11 mouse cellular contexts compared by ENCODE assay signal in the genomic region with DNA sequence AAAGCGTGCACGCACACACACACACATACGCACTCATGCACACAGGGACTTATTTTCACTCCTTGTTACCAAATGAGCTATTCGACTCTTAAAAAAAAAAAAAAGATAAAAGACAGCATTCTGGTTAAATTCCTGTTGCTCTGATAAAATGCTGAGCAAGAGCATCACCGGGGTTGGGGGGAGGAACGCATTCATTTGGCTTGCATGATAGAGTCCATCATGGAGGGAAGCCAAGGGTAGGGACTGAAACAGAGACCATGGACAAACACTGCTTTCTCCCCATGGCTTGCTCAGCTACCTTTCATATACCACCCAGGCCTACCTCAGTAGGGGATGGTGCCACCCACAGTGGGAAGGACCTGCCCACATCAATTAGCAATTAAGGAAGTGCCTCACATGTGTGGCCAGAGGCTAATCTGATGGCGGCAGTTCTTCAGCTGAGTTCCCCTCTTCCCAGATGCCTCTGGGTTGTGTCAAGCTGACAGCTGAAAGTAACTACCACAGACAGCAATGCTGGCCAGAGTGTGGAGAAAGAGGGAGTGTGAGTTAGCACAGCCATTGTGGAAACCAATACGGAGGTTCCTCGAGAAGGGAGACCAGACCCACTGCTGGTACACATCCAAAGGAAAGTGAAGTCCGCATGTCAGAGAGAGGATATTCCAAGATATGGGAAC.
DNase-seq lines count a peak whose midpoint lies in the region; ATAC-seq lines count a peak whose summit lies in the region.
"Had no signal": no experiment of that assay in that cellular context is flagged by ENCODE, and none has a peak within 500 bp of the region (broad histone marks: within the 10 kb centered on the region; RNA-seq: fewer than 3 reads in every experiment).

No protein-coding gene starts in this region.

- no peak for DNase-seq in limb, embryonic 11.5 days (ENCODE audit: low spot score)
- no peak for DNase-seq in limb, embryonic 10.5 days (ENCODE audit: low spot score)
- DNase-seq in heart, adult 8-10 months (ENCODE audit: low spot score) = peak; percentile 52
- DNase-seq in gastrocnemius, adult 18-20 months (ENCODE audit: low spot score) = no peak
- DNase-seq in urinary bladder, postnatal 25 days (ENCODE audit: low spot score) = no peak
- DNase-seq: cerebellum, adult 18-20 months; right cerebral cortex, postnatal 25 days had no signal

- 77% methylated on average over 10 of the region's 10 CpGs for WGBS in limb, embryonic 11.5 days
- 73% methylated on average over 10 of the region's 10 CpGs for WGBS in limb, embryonic 10.5 days
- 61% methylated on average over 10 of the region's 10 CpGs for WGBS in stomach, embryonic 16.5 days

- peak; percentile 23; the same call in 1 of the 2 replicates for ATAC-seq in limb, embryonic 11.5 days (ENCODE audit: insufficient number of reproducible peaks, low FRiP score, low TSS enrichment, low read depth)
- ATAC-seq in hematopoietic stem cell, adult 5-6 weeks (replicated peaks in 1 of 2; ENCODE audit: insufficient read depth in 1 of 2, low FRiP score in 2 of 2, low TSS enrichment in 1 of 2, low read depth in 1 of 2, poor library complexity in 2 of 2, severe bottlenecking in 2 of 2) = peak; percentile 39 to 59; a peak in 2 of 4 replicates
- ATAC-seq in stomach, embryonic 16.5 days (ENCODE audit: insufficient read depth, low FRiP score) = peak; percentile 86

- H3K27ac ChIP-seq in limb, embryonic 11.5 days (replicated peaks; ENCODE audit: low read depth, low read length) = no peak overlapping the region
- H3K27ac ChIP-seq in limb, embryonic 10.5 days = no peak overlapping the region
- peak overlapping the region; percentile 81 for H3K27ac ChIP-seq in stomach, embryonic 16.5 days (ENCODE audit: low read length)
- H3K27ac ChIP-seq: hindbrain, embryonic 15.5 days had no signal

- H3K4me2 ChIP-seq in limb, embryonic 11.5 days (ENCODE audit: low read depth, severe bottlenecking) = no peak overlapping the region
- no peak overlapping the region for H3K4me2 ChIP-seq in stomach, embryonic 16.5 days (ENCODE audit: low read depth, low read length)
- H3K4me2 ChIP-seq: hindbrain, embryonic 15.5 days; neural tube, embryonic 13.5 days had no signal

- H3K27me3 ChIP-seq in limb, embryonic 11.5 days (ENCODE audit: control insufficient read depth, insufficient read depth, low read length) = no peaks in the 10 kb centered on the region
- no peaks in the 10 kb centered on the region for H3K27me3 ChIP-seq in limb, embryonic 10.5 days (ENCODE audit: low read depth, poor library complexity, severe bottlenecking)
- H3K27me3 ChIP-seq in stomach, embryonic 16.5 days (ENCODE audit: control insufficient read depth, insufficient read depth, low read length) = no peaks in the 10 kb centered on the region
- H3K27me3 ChIP-seq: hindbrain, embryonic 15.5 days; neural tube, embryonic 13.5 days had no signal

- no peak overlapping the region for H3K9ac ChIP-seq in limb, embryonic 11.5 days (ENCODE audit: low read length)
- no peak overlapping the region for H3K9ac ChIP-seq in stomach, embryonic 16.5 days (ENCODE audit: low read length)
- H3K9ac ChIP-seq: hindbrain, embryonic 15.5 days; neural tube, embryonic 13.5 days had no signal

- no peaks in the 10 kb centered on the region for H3K36me3 ChIP-seq in limb, embryonic 11.5 days (ENCODE audit: control insufficient read depth, insufficient read depth, low read length)
- H3K36me3 ChIP-seq in limb, embryonic 10.5 days = no peaks in the 10 kb centered on the region
- H3K36me3 ChIP-seq in stomach, embryonic 16.5 days (ENCODE audit: control insufficient read depth, insufficient read depth, low read length) = no peaks in the 10 kb centered on the region
- H3K36me3 ChIP-seq: hindbrain, embryonic 15.5 days; neural tube, embryonic 13.5 days had no signal

- peaks cover 9% of the 10 kb centered on the region for H3K4me1 ChIP-seq in limb, embryonic 11.5 days (ENCODE audit: control insufficient read depth, insufficient read depth, low read length)
- peaks cover 40% of the 10 kb centered on the region for H3K4me1 ChIP-seq in limb, embryonic 10.5 days
- H3K4me1 ChIP-seq in stomach, embryonic 16.5 days (ENCODE audit: control insufficient read depth, insufficient read depth, low read length) = peaks cover 22% of the 10 kb centered on the region

- no peak overlapping the region for H3K4me3 ChIP-seq in limb, embryonic 11.5 days (ENCODE audit: low read depth, low read length)
- H3K4me3 ChIP-seq in limb, embryonic 10.5 days = no peak overlapping the region
- no peak overlapping the region for H3K4me3 ChIP-seq in stomach, embryonic 16.5 days (replicated peaks; ENCODE audit: low read length)
- H3K4me3 ChIP-seq: hindbrain, embryonic 15.5 days; neural tube, embryonic 13.5 days had no signal

- H3K9me3 ChIP-seq in limb, embryonic 11.5 days (ENCODE audit: control insufficient read depth, low read length) = no peaks in the 10 kb centered on the region
- no peaks in the 10 kb centered on the region for H3K9me3 ChIP-seq in limb, embryonic 10.5 days (replicated peaks)
- H3K9me3 ChIP-seq in stomach, embryonic 16.5 days (replicated peaks; ENCODE audit: control insufficient read depth, low read length) = no peaks in the 10 kb centered on the region
- H3K9me3 ChIP-seq: hindbrain, embryonic 15.5 days; neural tube, embryonic 13.5 days had no signal

Comparison
In these comparisons a context has a peak if more than half of its experiments do, and no peak if none do; other contexts are left out.
1. ATAC-seq: peak in every context shown above with its lines; median percentile 86 in stomach, embryonic 16.5 days; 49 in hematopoietic stem cell, adult 5-6 weeks; 23 in limb, embryonic 11.5 days.